Mouse (Mus musculus): ENCODE measurements around the gene Gpbp1l1. TPM values are rescaled to one million over a fixed set of nuclear protein-coding genes. Genes with fewer than 3 reads are reported as not detected.

Gpbp1l1 gene
- total and polyA plus RNA-seq, 3 experiments = 31.3 to 60.2 (median 34.7) TPM

DNA sequence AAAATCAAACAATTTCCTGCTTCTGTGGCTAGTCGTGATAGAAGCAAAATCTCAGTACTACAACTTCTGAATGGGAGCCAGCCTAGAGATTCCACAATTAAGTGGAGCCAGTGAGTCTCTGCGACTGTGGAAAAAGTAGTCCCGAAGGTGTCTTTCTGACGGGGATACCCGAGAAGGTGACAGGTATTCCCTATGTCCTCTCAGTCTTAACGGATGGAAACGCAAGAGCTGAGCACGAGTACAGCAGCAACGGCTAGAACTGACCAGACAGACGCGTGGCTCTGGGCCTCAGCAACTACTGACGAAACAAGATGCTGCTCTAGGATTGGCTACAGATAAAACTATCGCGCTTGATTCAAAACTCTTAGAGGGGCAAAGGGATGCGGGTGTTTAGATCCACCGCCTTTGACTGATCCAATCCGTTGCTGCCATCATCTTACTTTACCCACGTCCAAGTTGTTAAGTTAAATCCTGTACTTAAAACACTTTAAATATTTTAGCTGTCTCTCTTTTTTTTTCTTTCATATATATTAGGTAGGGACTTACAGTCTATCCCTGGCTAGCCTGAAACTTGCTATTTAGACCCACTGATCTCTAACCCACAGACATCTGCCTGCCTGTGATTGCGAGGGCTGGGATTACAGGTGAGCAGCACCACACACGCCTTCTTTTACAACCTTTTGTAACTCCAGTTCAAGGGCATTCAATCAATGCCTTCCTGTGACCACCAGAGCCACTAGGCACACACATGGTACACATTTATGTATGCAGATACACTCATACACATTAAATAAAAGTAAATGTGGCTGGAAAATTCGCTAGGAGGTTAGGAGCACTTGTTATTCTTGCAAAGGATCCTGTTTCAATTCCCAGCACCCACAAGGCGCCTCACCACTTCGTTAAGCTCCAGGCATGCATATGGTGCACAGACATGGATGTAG is 70.5 kb downstream of the Gpbp1l1 start, which contains the start of gene Nasp:
Gene Nasp (minus strand): TSS at position 220 of the 941 bp plus-strand sequence.
- dilution Hi-C loops (cut with MboI; ENCODE audit: extremely low pct_ligation_motif_present, extremely low pct_unique_long_range_greater_than_20kb, low sequenced_read_pairs) = no loop called here
- Histone ChIP-seq H3K4me3 (replicated peaks in 1 of 3; ENCODE audit: low read depth in 2 of 3, low read length in 2 of 3, poor library complexity in 1 of 3) (peak within 1 kb of the TSS; percentile 90 to 99 (median 97)), H3K79me2 (replicated peaks; ENCODE audit: control insufficient read depth, extremely low read depth, insufficient read depth, poor library complexity, severe bottlenecking) (peaks cover 34% of the 10 kb centered on the region), H3K27me3 (replicated peaks) (no peaks in the 10 kb centered on the region), H3K4me2 (ENCODE audit: insufficient read depth, low read depth, poor library complexity, severe bottlenecking) (peak within 1 kb of the TSS; percentile 94), H3K9me3 (replicated peaks; ENCODE audit: low read length) (no peaks in the 10 kb centered on the region), H3K27ac (ENCODE audit: insufficient read depth, low read depth) (peak within 1 kb of the TSS; percentile 82), H3K36me3 (replicated peaks in 1 of 2; ENCODE audit: control insufficient read depth in 1 of 2, insufficient read depth in 1 of 2, low read length in 1 of 2) (peaks cover 0 to 19% of the 10 kb centered on the region in 2 experiments), H3K4me1 (ENCODE audit: control insufficient read depth in 1 of 2, insufficient read depth in 2 of 2) (peaks cover 4 to 27% of the 10 kb centered on the region in 2 experiments; a peak in 3 of 4 replicates), H3K9ac (ENCODE audit: insufficient read depth, low read depth) (peak within 1 kb of the TSS; percentile 85)
- DNase-seq (ENCODE audit: extremely low read depth) = peak; percentile 92
- in situ Hi-C loops (cut with MboI; ENCODE audit: low pct_ligation_motif_present, low pct_unique_long_range_greater_than_20kb, low sequenced_read_pairs) = no loop called here
- TF ChIP-seq CHD1 (IDR thresholded peaks at IDR 0.05; ENCODE audit: low read depth, low read length) (no peak), GABPA (IDR thresholded peaks at IDR 0.05; ENCODE audit: insufficient replicate concordance, low read depth, low read length) (no peak), MAFK (IDR thresholded peaks at IDR 0.05; ENCODE audit: insufficient replicate concordance, low read length) (no peak), NRF1 (IDR thresholded peaks at IDR 0.05; ENCODE audit: low read depth, low read length) (peak; percentile 49), JUND (conservative IDR thresholded peaks at IDR 0.05; ENCODE audit: low read depth, low read length) (no peak), USF2 (conservative IDR thresholded peaks at IDR 0.05; ENCODE audit: low read depth, low read length) (no peak), RAD21 (IDR thresholded peaks at IDR 0.05; ENCODE audit: low read depth, low read length) (no peak), SMC3 (IDR thresholded peaks at IDR 0.05; ENCODE audit: low read depth, low read length) (no peak), ZNF384 (IDR thresholded peaks at IDR 0.05; ENCODE audit: low read depth, low read length) (peak; percentile 48; the same call in 1 of the 2 replicates), MXI1 (IDR thresholded peaks at IDR 0.05; ENCODE audit: low read depth, low read length) (peak; percentile 95), CTCF (conservative IDR thresholded peaks at IDR 0.05 in 1 of 2, IDR thresholded peaks at IDR 0.05 in 1 of 2; ENCODE audit: low read depth in 2 of 2, low read length in 2 of 2) (no peak), BHLHE40 (IDR thresholded peaks at IDR 0.05; ENCODE audit: low read depth, low read length) (peak; percentile 69), E2F4 (IDR thresholded peaks at IDR 0.05; ENCODE audit: insufficient replicate concordance, low read depth, low read length) (no peak; the same call in 1 of the 2 replicates), SIN3A (IDR thresholded peaks at IDR 0.05; ENCODE audit: low read length) (peak; percentile 66; the same call in 1 of the 2 replicates), USF1 (IDR thresholded peaks at IDR 0.05; ENCODE audit: low read depth, low read length) (no peak), MAZ (IDR thresholded peaks at IDR 0.05; ENCODE audit: low read depth, low read length) (peak; percentile 31; the same call in 1 of the 2 replicates), POLR2A (IDR thresholded peaks at IDR 0.05; ENCODE audit: low read depth, low read length) (no peak), POLR2AphosphoS2 (IDR thresholded peaks at IDR 0.05; ENCODE audit: low read depth, low read length) (no peak), KAT2A (IDR thresholded peaks at IDR 0.05; ENCODE audit: insufficient replicate concordance, low read length) (no peak), JUN (IDR thresholded peaks at IDR 0.05; ENCODE audit: insufficient read depth, low read depth, low read length) (no peak), TBP (conservative IDR thresholded peaks at IDR 0.05; ENCODE audit: low read depth, low read length) (no peak), HCFC1 (IDR thresholded peaks at IDR 0.05; ENCODE audit: low read depth, low read length) (no peak), ZMIZ1 (IDR thresholded peaks at IDR 0.05; ENCODE audit: low read depth, low read length) (peak; percentile 16; the same call in 1 of the 2 replicates), ELF1 (IDR thresholded peaks at IDR 0.05; ENCODE audit: low read depth, low read length) (no peak), TCF12 (IDR thresholded peaks at IDR 0.05; ENCODE audit: low read depth, low read length) (no peak), RCOR1 (conservative IDR thresholded peaks at IDR 0.05; ENCODE audit: low read depth, low read length) (no peak), PAX5 (IDR thresholded peaks at IDR 0.05; ENCODE audit: low read length) (no peak), MAX (IDR thresholded peaks at IDR 0.05; ENCODE audit: low read length) (peak; percentile 95), ZC3H11A (IDR thresholded peaks at IDR 0.05; ENCODE audit: low read depth, low read length) (no peak), ZKSCAN1 (IDR thresholded peaks at IDR 0.05; ENCODE audit: borderline replicate concordance, low read depth, low read length) (no peak; the same call in 1 of the 2 replicates), MEF2A (IDR thresholded peaks at IDR 0.05; ENCODE audit: borderline replicate concordance, low read depth, low read length) (no peak), IRF4 (IDR thresholded peaks at IDR 0.05; ENCODE audit: low read depth, low read length) (no peak), CHD2 (IDR thresholded peaks at IDR 0.05; ENCODE audit: low read length) (peak; percentile 98), NELFE (IDR thresholded peaks at IDR 0.05; ENCODE audit: low read depth, low read length) (no peak), UBTF (IDR thresholded peaks at IDR 0.05; ENCODE audit: low read depth, low read length) (no peak), ETS1 (conservative IDR thresholded peaks at IDR 0.05; ENCODE audit: low read depth, low read length) (no peak), EP300 (IDR thresholded peaks at IDR 0.05; ENCODE audit: low read length) (no peak), MYC (IDR thresholded peaks at IDR 0.05; ENCODE audit: low read depth, low read length) (peak; percentile 95)

All from CH12.LX (cell line).